Comparison of ENCODE assay signal across 8 mouse cellular contexts in the genomic region with DNA sequence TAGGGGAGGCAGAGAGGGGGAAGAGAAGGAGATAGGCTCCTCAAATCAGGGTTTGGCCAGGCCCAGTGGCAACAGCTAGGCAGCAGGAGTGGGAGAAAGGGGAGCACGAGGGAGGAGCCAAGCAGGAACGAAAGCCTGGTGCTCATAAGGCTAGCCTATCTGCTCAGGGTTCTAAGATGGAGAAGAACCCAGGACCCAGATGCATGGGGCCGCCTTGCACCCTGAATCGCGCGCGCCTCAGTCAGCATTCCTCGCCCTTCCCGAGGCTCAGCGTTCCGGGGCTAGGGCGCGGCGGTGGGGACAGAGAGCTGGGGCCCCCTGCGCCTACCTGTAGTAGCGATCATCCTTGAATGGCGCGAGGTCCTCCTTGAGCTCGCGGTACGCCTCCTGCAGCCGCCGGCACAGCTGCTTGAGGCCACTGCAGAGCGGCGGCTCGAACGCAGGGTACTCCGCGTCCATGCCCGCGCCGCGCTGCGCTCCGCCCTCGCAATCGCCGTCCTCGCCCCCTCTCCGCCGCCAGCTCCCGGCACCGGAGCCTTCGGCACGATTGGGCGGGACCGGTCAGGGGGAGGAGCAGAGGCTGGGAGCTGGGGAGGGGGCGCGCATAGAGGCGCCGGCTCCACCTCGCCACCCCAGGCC.
DNase-seq lines count a peak whose midpoint lies in the region; ATAC-seq and TF ChIP-seq lines count a peak whose summit lies in the region.
"Not testable (repeated sequence)": the region's sequence is repeated elsewhere in the genome, so short reads cannot be mapped to it uniquely, and the experiment has no call there.

No protein-coding gene starts in this region.

- under 1% methylated on average over 23 of the region's 52 CpGs for WGBS in embryonic facial prominence, embryonic 10.5 days
- 0% methylated on average over 20 of the region's 52 CpGs for WGBS in hindbrain, embryonic 16.5 days
- 2% methylated on average over 22 of the region's 52 CpGs for whole genome bisulfite sequencing in liver, embryonic 14.5 days (ENCODE audit: insufficient replicate concordance)
- whole genome bisulfite sequencing in neural tube, embryonic 11.5 days, result under 1% methylated on average over 20 of the region's 52 CpGs
- WGBS in stomach, embryonic 15.5 days, result under 1% methylated on average over 23 of the region's 52 CpGs

- peak overlapping the region; percentile 39 for H3K4me2 ChIP-seq in hindbrain, embryonic 16.5 days (ENCODE audit: low read length)
- H3K4me2 ChIP-seq in liver, embryonic 14.5 days (ENCODE audit: low read depth), result not testable (repeated sequence)
- peak overlapping the region; percentile 48 for H3K4me2 ChIP-seq in neural tube, embryonic 11.5 days (ENCODE audit: low read depth)
- H3K4me2 ChIP-seq in stomach, embryonic 15.5 days, result peak overlapping the region; percentile 44

- H3K27me3 ChIP-seq in embryonic facial prominence, embryonic 10.5 days (replicated peaks; ENCODE audit: low read depth, poor library complexity, severe bottlenecking), result peaks cover 15% of the 10 kb centered on the region
- not testable (repeated sequence) for H3K27me3 ChIP-seq in hindbrain, embryonic 16.5 days (replicated peaks; ENCODE audit: control insufficient read depth, insufficient read depth, low read length); liver, embryonic 14.5 days (ENCODE audit: control insufficient read depth, insufficient read depth, low read length); neural tube, embryonic 11.5 days (ENCODE audit: control insufficient read depth, insufficient read depth, low read length); stomach, embryonic 15.5 days (replicated peaks)

- not testable (repeated sequence) for H3K36me3 ChIP-seq in embryonic facial prominence, embryonic 10.5 days (replicated peaks); hindbrain, embryonic 16.5 days (ENCODE audit: control insufficient read depth, insufficient read depth, low read length); liver, embryonic 14.5 days (replicated peaks; ENCODE audit: control insufficient read depth, insufficient read depth, low read depth); neural tube, embryonic 11.5 days (ENCODE audit: control insufficient read depth, insufficient read depth, low read length); stomach, embryonic 15.5 days

- TF ChIP-seq CTCF in liver, embryonic 14.5 days (IDR thresholded peaks at IDR 0.05; ENCODE audit: low read depth), result not testable (repeated sequence)

- TF ChIP-seq EP300 in liver, embryonic 14.5 days (IDR thresholded peaks at IDR 0.05; ENCODE audit: low read depth), result not testable (repeated sequence)

- not testable (repeated sequence) for H3K27ac ChIP-seq in embryonic facial prominence, embryonic 10.5 days (replicated peaks); liver, embryonic 14.5 days; neural tube, embryonic 11.5 days (ENCODE audit: low read depth, low read length); stomach, embryonic 15.5 days
- H3K27ac ChIP-seq in hindbrain, embryonic 16.5 days (ENCODE audit: low read depth, low read length), result peak overlapping the region; percentile 71

- peak; percentile 9 for DNase-seq in adrenal gland, adult 2 months
- peak; percentile 9 for DNase-seq in embryonic facial prominence, embryonic 10.5 days (ENCODE audit: low spot score)
- DNase-seq in frontal cortex, postnatal 36 days (ENCODE audit: low spot score in 2 of 2), result peak; percentile 73 to 78
- peak; percentile 40 to 65 for DNase-seq in left cerebral cortex, adult 18-20 months (ENCODE audit: low spot score in 2 of 2)
- not testable (repeated sequence) for DNase-seq in liver, embryonic 14.5 days (ENCODE audit: low read depth in 3 of 3, low spot score in 3 of 3)
- peak; percentile 15 for DNase-seq in neural tube, embryonic 11.5 days (ENCODE audit: low spot score)

- peak overlapping the region; percentile 52 for H3K4me3 ChIP-seq in embryonic facial prominence, embryonic 10.5 days
- H3K4me3 ChIP-seq in hindbrain, embryonic 16.5 days (ENCODE audit: low read length), result peak overlapping the region; percentile 49
- H3K4me3 ChIP-seq in liver, embryonic 14.5 days (ENCODE audit: insufficient read depth in 1 of 2, low read depth in 2 of 2, low read length in 2 of 2), result not testable (repeated sequence)
- peak overlapping the region; percentile 11; the same call in 1 of the 2 replicates for H3K4me3 ChIP-seq in neural tube, embryonic 11.5 days (ENCODE audit: low read depth, low read length)
- H3K4me3 ChIP-seq in stomach, embryonic 15.5 days (replicated peaks), result peak overlapping the region; percentile 23

- H3K4me1 ChIP-seq in embryonic facial prominence, embryonic 10.5 days; hindbrain, embryonic 16.5 days (ENCODE audit: control insufficient read depth, insufficient read depth, low read depth, low read length); liver, embryonic 14.5 days (replicated peaks; ENCODE audit: control insufficient read depth in 2 of 2, insufficient read depth in 2 of 2, low read length in 1 of 2); neural tube, embryonic 11.5 days (ENCODE audit: control insufficient read depth, insufficient read depth, low read length); stomach, embryonic 15.5 days: not testable (repeated sequence)

- H3K9ac ChIP-seq in hindbrain, embryonic 16.5 days (ENCODE audit: low read depth, low read length), result peak overlapping the region; percentile 65
- H3K9ac ChIP-seq in liver, embryonic 14.5 days (replicated peaks); neural tube, embryonic 11.5 days (ENCODE audit: low read length); stomach, embryonic 15.5 days: not testable (repeated sequence)

- H3K9me3 ChIP-seq in embryonic facial prominence, embryonic 10.5 days; hindbrain, embryonic 16.5 days (ENCODE audit: control insufficient read depth, low read length); liver, embryonic 14.5 days (ENCODE audit: control insufficient read depth, low read length); neural tube, embryonic 11.5 days (ENCODE audit: control insufficient read depth, low read length); stomach, embryonic 15.5 days: not testable (repeated sequence)

- peak; percentile 88 for ATAC-seq in hindbrain, embryonic 16.5 days
- ATAC-seq in liver, embryonic 14.5 days (ENCODE audit: insufficient read depth), result peak; percentile 13; the same call in 1 of the 2 replicates
- peak; percentile 43 for ATAC-seq in neural tube, embryonic 11.5 days (ENCODE audit: insufficient read depth, low FRiP score, low TSS enrichment)
- ATAC-seq in stomach, embryonic 15.5 days (ENCODE audit: insufficient read depth, low FRiP score, low read depth), result peak; percentile 38; the same call in 1 of the 2 replicates

Comparison
In these comparisons a context has a peak if more than half of its experiments do, and no peak if none do; other contexts are left out.
1. ATAC-seq: peak in every context shown above with its lines; median percentile 88 in hindbrain, embryonic 16.5 days; 43 in neural tube, embryonic 11.5 days; 38 in stomach, embryonic 15.5 days; 13 in liver, embryonic 14.5 days.